Mouse (Mus musculus): ENCODE results near the gene Jdp2.

Jdp2 gene

DNA sequence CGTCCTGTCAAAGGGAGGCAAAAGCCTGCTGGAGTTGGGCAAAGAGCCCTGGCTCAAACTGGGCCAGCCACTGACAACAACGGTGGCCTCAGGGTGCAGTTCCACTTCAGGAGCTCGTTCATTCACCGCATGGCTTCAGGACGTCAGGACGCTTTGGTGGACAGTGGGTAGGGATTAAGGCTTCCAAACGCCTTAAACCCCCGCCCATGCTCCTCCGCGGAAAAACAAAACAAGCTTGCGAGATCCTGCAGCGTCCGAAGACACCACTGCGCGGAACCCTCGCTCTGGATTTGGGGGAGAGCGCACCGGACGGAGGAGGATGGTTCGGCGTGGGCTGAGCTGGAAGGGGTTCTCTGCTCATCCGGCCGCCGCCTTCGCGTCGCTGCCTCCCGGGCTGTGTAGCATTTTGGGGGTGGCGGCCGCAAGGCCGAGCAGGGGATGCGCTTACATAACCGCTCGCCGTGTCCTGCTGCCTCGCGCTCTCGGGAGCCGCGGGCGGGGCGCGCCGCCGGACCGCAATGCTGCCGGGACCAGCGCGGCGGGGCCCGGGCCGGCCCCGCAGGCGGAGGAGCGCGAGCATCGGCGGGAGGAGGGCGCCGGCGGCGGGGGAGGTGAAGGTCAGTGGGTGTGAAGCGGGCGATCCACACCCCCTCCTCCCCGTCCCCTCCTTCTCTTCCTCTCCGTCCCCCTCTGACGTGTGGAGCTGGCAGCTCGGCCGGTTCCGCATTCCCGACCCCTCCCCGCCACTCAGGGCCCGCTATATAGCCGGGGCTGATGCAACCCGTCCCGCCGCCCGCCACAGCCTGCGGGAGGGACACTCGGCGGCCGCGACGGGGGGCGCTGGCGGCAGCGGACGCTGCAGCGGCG lies at the start of gene Jdp2:
TSS of gene Jdp2 (plus strand) at position 417 of the 867 bp plus-strand sequence.
- peak; percentile 90 for DNase-seq

DNA sequence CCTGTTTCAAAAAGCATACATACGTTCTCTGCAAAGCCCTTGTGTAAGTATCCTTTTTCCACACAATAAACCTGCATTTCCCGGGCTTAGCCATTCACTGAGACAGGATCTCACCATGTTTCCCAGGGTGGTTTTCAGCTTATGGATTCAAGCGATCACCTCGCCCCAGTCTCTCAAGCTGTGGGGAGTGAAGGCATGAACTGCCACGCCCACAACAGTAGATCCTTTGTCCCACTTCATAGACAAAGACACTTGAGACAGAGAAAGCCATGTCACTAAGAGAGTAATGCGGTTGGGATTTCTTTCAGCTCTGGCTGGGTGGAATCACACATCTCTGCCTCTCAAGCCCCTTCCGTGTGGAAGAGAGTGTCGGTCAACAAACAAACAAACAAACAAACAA lies 49.2 kb upstream of the Jdp2 start:
- no peak for DNase-seq

DNA sequence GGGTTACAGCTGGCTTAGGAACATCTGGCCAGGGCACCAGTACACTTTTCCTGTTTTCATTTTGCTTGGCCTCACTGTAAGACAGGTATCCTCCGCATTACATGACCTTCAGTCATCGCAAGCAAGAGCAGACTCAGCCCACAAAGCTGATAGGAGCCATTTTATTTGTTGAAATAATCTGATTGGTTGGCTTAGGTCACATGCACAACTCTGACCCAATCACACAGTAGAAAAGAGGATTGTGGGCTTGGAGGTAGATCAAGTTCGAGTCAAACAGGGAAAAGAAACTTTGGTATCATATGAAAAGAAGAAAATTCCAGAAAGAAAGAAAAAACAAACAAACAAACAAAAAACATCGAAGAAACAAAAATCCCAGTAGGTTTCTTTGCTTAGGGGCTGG lies 48.4 kb upstream of the Jdp2 start:
- no peak for DNase-seq

- DNase-seq = no peak
Observed at GRCm38 (mm10) chr12:85559299-85559698, 39.5 kb upstream of the Jdp2 start.

DNA sequence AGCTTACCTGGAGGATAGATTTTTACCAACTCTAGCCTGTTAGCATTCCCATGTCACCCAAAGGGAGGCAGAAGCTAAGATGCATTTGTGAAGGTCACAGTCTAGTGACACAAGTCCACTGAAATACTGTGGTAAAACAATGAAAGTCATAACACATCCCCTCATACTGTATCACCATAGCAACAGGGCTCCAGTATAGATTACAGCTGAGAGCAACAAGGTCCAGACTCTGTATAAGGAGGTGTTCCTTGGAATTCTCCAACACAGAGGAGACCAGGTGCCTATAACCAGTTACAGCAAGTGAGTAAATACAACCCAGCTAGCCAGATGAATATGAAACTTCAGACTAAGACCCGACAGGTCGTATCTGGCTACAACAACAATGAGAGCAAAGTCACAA lies 33.4 kb upstream of the Jdp2 start:
- DNase-seq = no peak

DNA sequence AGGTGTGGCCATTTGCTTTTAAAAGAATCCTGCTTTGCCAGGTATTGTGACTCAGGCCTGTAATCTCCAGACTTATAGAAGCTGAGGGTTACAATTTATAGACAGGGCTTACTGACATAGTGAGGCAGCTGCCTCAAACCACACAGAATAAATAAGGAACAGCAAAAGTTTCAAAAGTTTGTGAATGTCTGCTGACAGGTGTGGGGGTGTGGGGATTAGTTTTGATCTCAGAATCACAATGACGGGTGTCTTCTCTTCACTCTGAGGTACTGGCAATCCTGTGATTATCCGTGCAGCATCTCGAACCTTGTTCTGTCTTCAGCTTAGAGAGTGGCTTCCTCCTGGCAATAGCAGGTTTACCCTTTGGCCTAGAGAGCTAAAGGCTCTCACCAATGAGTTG lies 30.5 kb upstream of the Jdp2 start:
- DNase-seq = no peak

DNA sequence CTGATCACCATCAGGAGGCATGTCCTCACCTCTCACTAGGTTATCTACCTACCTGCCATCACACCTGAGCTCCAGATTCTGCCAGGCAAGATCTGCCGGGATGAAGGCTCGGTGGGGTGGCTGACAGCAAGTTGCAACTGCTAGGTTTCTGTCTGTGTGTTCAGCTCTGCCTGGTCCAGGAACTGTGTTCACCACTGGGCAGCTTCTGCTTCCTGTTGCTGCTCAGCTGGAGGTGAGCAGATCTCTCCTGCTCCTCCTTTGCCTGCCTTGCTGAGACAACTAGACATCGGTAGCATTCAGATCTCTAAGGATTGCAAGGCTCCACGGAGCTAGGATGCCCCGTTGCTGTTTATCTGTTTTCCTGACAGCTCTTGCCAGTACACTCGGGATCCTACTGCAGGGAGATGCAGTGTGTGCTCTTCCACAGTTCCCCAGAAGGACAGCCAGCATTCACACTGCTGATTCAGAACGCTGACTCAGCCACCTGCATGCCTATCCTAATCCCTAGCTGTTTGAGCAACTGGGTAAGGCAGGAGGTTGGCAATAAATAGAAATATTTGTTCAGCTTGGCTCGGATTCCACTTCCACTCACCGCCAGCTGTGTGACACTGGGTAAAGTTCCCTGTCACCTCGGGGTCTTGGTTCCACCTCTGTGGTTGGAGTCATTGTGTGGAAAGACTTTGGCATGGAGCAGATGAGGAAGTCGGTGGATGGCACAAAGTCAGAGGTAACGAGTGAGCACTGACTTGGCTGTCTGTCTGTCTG lies 29.3 kb upstream of the Jdp2 start:
- DNase-seq = no peak

DNA sequence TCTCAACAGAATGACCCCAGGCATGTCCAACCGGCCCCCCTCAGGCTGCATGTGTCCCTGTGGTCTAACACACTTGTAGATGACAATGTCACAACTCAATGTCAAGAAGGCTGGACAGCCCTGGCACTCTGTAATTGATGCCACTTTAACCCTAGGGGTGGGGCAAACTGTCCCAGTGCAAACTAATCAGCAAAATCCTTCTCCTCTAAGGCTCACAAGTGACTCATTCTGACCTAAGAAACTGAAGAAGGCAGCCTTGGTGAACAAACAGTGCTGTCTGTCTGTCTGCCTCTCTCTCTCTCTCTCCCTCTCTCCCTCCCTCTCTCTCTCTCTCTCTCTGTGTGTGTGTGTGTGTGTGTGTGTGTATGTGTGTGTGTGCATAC lies 28.7 kb upstream of the Jdp2 start:
- no peak for DNase-seq

GRCm38 (mm10) chr12:85571312-85571711 lies 27.5 kb upstream of the Jdp2 start:
- DNase-seq = no peak

- peak; percentile 43 for DNase-seq
Observed at GRCm38 (mm10) chr12:85572047-85572475, 26.8 kb upstream of the Jdp2 start.

DNA sequence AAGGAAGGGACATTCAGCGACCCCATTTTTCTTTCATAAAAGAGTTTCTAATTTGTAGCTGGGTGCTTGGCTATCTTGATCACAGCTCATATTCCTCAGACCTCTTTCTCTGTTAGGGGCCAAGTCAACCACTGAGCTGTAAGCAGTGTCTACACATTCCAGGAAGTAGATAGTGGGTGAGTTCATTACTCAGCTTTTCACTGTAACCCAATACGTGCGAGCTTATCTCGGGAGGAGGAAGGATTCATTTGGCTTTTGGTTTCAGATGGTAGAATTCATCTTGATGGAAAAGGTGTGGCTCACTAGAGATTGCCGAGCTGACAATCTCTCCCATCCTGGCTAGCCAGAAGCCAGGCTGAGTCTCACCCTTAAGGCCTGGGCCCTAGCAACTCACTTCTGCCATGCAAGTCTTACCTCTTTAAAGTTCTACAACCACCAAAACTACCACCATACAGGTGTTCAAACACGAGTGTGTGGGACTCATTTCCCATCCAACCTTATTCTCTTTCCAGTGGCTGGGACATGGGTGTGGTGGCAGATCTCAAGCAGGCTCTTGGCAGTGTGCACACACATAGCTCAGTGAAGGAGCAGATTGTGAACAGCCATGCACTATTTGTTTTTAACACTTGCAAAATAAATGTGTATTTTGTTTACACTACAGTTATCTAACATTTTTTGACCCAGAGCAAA lies 23.9 kb upstream of the Jdp2 start:
- DNase-seq = no peak

DNA sequence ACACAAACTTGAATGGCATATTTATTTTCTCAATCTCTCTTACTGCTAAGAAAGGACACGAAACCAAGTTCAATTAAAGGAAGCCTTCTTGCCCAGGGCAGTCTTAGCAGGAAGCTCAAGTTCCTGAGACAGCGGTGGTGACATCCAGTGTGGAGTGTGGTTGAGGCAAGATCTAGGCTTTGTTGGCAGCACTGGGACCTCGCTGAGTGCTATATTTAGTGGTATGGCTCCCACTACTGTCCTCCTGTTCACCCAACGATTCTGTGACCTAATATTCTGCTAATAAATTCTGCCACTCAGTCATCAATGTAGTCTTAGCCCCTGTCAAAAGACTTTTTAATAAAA lies 23.4 kb upstream of the Jdp2 start:
- no peak for DNase-seq

- no peak for DNase-seq
Observed at GRCm38 (mm10) chr12:85581261-85582066, 17.4 kb upstream of the Jdp2 start.

DNA sequence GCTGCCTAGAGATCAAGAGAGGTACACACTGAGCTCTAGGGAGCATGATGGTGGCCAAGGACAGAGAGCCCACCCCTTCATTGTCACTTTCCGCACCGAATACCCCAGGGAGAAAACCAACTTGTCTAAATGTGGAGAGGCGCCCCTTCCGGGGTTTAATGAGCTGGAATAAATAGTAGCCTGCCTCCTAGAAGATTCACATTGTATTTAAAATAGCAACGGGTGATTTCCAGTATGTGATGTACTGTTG lies 16.8 kb upstream of the Jdp2 start:
- no peak for DNase-seq

DNA sequence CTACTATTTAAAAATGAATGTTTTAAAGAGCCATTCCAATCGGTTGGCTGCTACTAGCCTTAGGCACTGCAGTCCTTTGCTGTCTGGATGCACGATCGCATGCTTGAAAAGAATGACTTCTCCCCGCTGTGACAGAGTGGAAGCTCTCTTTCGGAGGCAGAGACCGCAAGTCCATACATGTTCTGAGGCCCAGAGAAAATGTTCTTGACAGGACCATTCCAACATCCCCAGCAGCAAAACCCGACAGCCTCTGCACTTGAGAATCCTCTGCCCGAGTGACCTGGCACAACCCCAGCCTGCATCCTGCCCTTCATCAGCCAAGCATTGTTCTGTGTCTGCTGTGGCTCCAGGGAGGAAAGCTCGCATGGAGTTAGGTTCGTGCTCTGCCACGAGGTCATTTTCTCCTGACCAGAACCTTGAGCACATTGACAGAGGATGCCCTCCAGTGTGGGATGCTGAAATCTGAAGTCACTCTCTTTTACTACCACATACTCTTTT lies 13.0 kb upstream of the Jdp2 start:
- peak; percentile 37 for DNase-seq

DNA sequence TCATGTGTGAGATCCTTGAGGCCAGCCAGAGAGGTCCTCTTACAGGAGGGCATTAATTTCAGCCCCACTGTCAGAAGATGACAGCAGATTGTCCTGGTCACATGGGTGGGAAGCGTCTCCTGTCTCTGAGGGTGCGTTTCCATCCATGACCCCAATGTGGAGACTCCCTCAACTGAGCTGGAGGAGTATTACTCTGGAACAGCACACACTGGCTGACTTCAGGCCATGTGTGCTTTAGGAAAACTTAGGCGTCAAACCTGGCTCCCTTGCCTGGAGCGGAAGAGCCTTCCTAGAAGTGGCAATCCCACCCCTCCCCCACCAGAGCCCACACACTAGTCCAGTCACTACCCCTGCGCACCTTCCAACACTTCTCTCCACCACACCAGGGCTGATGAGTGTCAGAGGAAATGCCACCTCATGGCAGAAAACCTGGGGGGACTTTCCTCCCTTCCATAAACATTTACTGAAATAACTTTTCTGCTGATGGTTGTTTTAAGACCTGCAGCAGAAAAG lies 8.9 kb upstream of the Jdp2 start:
- no peak for DNase-seq

DNA sequence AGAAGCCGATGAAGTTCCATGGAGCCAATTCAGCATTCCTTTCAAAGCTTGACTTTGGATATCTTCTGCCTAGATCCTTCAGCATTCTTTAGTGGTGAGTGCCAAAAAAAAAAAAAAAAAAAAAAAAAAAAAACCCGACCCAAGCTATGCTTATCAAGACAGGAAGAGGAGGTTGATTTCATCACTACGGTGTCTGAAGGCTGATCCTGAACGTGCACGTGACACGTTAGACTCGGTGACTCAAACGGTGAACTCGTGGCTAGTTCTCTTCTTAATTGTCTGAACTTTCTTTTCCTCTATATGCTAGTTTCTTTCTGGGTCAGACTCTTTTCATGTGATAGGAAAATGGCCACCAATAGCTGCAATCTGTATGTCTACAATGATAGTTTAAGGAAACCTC lies 5.9 kb upstream of the Jdp2 start:
- no peak for DNase-seq

GRCm38 (mm10) chr12:85594390-85594789 lies 4.4 kb upstream of the Jdp2 start:
- no peak for DNase-seq

- no peak for DNase-seq
Observed at GRCm38 (mm10) chr12:85598053-85598452, 774 bp upstream of the Jdp2 start.

DNA sequence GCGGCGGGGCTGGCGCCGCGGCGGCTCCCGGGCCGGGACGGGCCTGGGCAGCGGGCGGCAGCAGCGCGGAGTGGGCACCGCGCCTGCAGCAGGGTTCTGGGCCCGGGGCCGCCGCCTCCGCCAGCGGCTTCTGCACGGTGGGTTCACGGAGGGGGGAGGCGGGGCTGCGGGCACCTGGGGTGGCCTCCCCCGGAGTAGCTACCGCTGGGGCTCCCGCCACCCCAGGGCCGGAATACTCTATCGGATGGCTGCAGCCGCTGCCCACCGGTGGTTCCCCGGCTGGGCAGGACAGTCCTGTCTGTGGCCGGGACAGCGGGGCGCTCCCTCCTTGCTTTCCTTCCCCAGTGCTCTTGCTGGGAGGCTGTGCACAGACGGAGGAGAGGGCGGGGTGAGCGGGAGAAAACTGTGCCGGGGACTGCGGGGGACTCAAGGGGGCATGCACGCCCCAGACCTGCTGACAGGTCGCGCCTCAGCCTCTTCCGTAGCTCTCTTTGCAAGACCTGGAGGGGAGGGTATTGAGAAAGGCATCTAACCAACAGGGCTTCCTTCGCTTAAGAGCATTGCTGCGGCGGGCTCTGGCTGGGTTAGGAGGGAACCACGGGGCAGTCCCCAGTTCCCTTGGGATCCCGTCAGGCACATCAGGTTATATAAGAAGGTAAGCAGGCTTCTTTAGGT lies 788 bp downstream of the Jdp2 start:
- DNase-seq = peak; percentile 63

GRCm38 (mm10) chr12:85600637-85601036 lies 1.8 kb downstream of the Jdp2 start:
- no peak for DNase-seq

DNA sequence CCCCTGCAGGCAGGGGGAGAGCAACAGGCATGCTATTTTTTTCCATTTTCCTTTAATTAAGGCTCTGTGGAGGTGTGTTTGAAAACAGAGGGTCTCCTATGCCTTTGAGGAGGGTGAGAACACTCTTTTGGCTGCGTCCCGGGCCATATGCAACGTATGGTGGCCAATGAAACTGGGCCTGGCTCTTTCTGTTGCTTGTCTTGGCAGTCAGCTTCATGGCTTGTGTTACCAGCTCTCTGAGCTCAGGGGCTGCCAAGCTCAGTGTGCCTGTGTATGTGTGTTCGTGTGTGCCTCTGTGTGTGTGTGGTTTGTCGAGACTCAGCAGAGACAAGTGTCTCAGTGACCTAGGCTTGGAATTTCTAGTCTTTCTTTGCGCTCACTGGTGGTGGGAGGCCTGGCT lies 2.7 kb downstream of the Jdp2 start:
- DNase-seq = no peak

Data from kidney, adult 18-20 months (tissue).